Mouse (Mus musculus): Measurements from ENCODE around the gene Ciart. TPM values are rescaled to one million over a fixed set of nuclear protein-coding genes. Genes with fewer than 3 reads are reported as not detected.

The Ciart gene
- polyA plus RNA-seq, 1 experiment from 2014 or later = 7.1 TPM

DNA sequence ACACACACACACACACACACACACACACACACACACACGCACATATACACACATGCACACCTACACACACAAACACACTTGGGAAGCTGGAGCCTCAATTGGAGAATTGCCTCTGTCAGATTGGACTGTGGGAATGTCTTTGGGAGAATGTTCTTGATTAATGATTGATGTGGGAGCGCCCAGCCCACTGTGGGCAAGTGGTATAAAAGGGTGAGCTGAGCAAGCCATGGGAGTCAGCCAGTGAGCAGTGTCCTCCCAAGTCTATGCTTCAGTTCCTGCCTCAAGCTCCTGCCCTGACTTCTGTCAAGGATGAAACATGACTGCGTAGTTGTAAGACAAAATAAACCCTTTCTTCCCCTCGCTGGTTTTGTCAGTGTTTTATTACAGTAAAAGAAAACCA is 5.5 kb upstream of the Ciart start:
- 74% methylated on average over 4 of the region's 4 CpGs for WGBS
- H3K9ac ChIP-seq (ENCODE audit: low read length) = no peak overlapping the region
- no peaks in the 10 kb centered on the region for H3K9me3 ChIP-seq (ENCODE audit: control insufficient read depth, low read length)
- no peaks in the 10 kb centered on the region for H3K36me3 ChIP-seq (ENCODE audit: control insufficient read depth, insufficient read depth, low read length)
- H3K27ac ChIP-seq (replicated peaks; ENCODE audit: low read depth, low read length) = no peak overlapping the region
- H3K4me1 ChIP-seq (ENCODE audit: control insufficient read depth, insufficient read depth, low read length) = peaks cover 14% of the 10 kb centered on the region
- no peaks in the 10 kb centered on the region for H3K27me3 ChIP-seq (ENCODE audit: control insufficient read depth, insufficient read depth, low read length)
- ATAC-seq (ENCODE audit: insufficient number of reproducible peaks, low FRiP score, low TSS enrichment, low read depth) (no peak), DNase-seq (ENCODE audit: low spot score) (no peak)
- no peak overlapping the region for H3K4me2 ChIP-seq (ENCODE audit: low read depth, severe bottlenecking)
- H3K4me3 ChIP-seq (ENCODE audit: low read depth, low read length) = no peak overlapping the region

DNA sequence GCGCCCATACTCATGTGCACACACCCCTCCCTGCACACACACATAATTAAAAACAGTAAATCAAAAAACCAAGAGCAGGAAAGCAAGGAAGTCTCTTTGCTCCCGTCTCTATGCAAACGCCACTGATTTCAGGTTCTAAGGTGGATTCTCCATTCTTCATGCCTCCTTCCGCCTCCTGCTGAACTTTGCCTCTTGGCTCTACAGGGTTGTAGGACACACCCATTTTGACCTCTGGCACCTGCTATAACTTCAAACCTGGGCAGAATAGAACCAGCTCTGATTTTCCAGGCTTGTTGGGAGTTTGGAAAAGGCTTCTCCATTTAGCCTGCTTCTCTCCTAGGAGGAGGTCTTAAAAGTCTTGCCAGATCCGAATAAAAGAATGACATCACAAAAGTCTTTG is 2.3 kb upstream of the Ciart start:
- DNase-seq (ENCODE audit: low spot score) (no peak), ATAC-seq (ENCODE audit: insufficient number of reproducible peaks, low FRiP score, low TSS enrichment, low read depth) (no peak)
- WGBS = 64% methylated on average over 5 of the region's 5 CpGs
- H3K36me3 ChIP-seq (ENCODE audit: control insufficient read depth, insufficient read depth, low read length) = no peaks in the 10 kb centered on the region
- peaks cover 3% of the 10 kb centered on the region; the same call in 1 of the 2 replicates for H3K4me1 ChIP-seq (ENCODE audit: control insufficient read depth, insufficient read depth, low read length)
- no peak overlapping the region for H3K4me2 ChIP-seq (ENCODE audit: low read depth, severe bottlenecking)
- no peaks in the 10 kb centered on the region for H3K9me3 ChIP-seq (ENCODE audit: control insufficient read depth, low read length)
- H3K27ac ChIP-seq (replicated peaks; ENCODE audit: low read depth, low read length) = no peak overlapping the region
- no peaks in the 10 kb centered on the region for H3K27me3 ChIP-seq (ENCODE audit: control insufficient read depth, insufficient read depth, low read length)
- H3K4me3 ChIP-seq (ENCODE audit: low read depth, low read length) = no peak overlapping the region
- no peak overlapping the region for H3K9ac ChIP-seq (ENCODE audit: low read length)

DNA sequence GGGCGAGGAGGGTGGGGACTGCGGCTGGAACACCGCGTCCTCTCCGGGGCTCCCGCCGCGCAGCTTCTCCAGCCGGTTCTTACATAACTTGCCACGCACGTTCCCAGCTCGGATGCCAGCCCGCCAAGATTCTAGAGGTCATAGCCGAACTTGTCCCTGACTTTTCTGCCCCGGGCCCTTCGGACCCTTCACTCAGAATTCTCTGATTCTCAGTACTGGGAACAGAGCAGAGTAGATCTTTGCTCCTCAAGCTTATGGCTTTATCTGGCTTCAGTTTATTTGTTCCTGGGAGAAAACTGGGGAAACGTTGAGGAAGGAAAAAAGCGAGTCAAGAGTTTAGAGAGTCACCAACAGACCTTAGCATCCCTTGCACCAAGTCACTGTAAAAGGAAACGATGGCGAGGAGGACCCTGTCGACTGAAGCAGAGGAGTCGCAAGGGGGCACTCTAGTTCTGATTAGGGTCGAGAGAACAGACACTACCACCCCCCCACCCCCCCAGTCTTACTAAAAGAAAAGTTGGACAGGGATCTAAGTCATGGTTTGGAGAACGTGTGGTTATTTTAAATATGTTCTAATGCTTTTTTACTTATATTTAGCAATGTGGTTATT is 870 bp upstream of the Ciart start:
- DNase-seq (ENCODE audit: low spot score) = peak; percentile 79
- H3K27me3 ChIP-seq (ENCODE audit: control insufficient read depth, insufficient read depth, low read length) = no peaks in the 10 kb centered on the region
- H3K36me3 ChIP-seq (ENCODE audit: control insufficient read depth, insufficient read depth, low read length) = no peaks in the 10 kb centered on the region
- no peak for ATAC-seq (ENCODE audit: insufficient number of reproducible peaks, low FRiP score, low TSS enrichment, low read depth)
- no peak overlapping the region for H3K27ac ChIP-seq (replicated peaks; ENCODE audit: low read depth, low read length)
- 3% methylated on average over 24 of the region's 24 CpGs for WGBS
- H3K9me3 ChIP-seq (ENCODE audit: control insufficient read depth, low read length) = no peaks in the 10 kb centered on the region
- peak overlapping the region; percentile 43 for H3K4me3 ChIP-seq (ENCODE audit: low read depth, low read length)
- peak overlapping the region; percentile 95 for H3K4me2 ChIP-seq (ENCODE audit: low read depth, severe bottlenecking)
- H3K4me1 ChIP-seq (ENCODE audit: control insufficient read depth, insufficient read depth, low read length) = peaks cover 3% of the 10 kb centered on the region; the same call in 1 of the 2 replicates
- H3K9ac ChIP-seq (ENCODE audit: low read length) = peak overlapping the region; percentile 28; the same call in 1 of the 2 replicates

DNA sequence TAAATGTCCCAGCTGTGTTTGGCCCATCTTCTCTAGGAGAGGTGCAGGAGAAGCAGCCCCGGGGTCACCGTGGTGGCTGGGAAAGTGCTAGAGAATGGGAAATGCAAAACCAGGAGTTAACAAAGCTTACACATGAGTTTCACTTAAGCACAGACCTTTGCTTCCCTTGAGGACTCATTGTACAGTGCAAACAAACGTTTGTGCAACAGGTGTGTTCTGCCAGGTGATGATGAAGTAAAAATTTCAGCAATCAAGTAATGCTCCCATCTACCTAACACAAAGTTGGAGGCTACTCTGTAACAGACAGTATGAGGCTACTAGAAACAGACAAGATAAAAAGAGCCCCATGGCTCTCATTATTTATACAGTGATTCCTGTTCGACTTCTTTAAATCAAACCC is 3.0 kb downstream of the Ciart start:
- H3K4me3 ChIP-seq (ENCODE audit: low read depth, low read length) = no peak overlapping the region
- no peak overlapping the region for H3K9ac ChIP-seq (ENCODE audit: low read length)
- 87% methylated on average over 4 of the region's 4 CpGs for WGBS
- no peaks in the 10 kb centered on the region for H3K27me3 ChIP-seq (ENCODE audit: control insufficient read depth, insufficient read depth, low read length)
- no peak overlapping the region for H3K27ac ChIP-seq (replicated peaks; ENCODE audit: low read depth, low read length)
- DNase-seq (ENCODE audit: low spot score) (no peak), ATAC-seq (ENCODE audit: insufficient number of reproducible peaks, low FRiP score, low TSS enrichment, low read depth) (no peak)
- no peaks in the 10 kb centered on the region for H3K36me3 ChIP-seq (ENCODE audit: control insufficient read depth, insufficient read depth, low read length)
- no peak overlapping the region for H3K4me2 ChIP-seq (ENCODE audit: low read depth, severe bottlenecking)
- H3K9me3 ChIP-seq (ENCODE audit: control insufficient read depth, low read length) = no peaks in the 10 kb centered on the region
- peaks cover 3% of the 10 kb centered on the region; the same call in 1 of the 2 replicates for H3K4me1 ChIP-seq (ENCODE audit: control insufficient read depth, insufficient read depth, low read length)

DNA sequence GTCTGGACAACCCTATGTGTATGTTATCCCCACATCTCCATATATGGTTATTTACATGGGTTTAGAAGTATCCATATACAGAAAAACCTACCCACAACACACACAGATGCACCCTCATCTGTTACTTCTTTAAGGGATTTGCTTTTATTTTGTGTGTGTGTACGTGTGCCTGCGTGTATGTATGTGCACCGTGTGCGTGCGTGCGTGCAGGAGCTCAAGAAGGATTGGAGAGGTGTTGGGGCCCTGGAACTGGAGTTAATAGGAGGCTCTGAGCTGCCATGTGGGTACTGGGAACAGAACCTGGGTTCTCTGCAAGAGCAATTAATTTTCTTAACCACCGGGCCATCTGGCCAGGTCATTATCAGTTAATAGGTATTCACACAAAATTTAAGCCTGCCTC is 10.0 kb downstream of the Ciart start:
- ATAC-seq (ENCODE audit: insufficient number of reproducible peaks, low FRiP score, low TSS enrichment, low read depth) (no peak), DNase-seq (ENCODE audit: low spot score) (no peak)
- peaks cover 4% of the 10 kb centered on the region for H3K36me3 ChIP-seq (ENCODE audit: control insufficient read depth, insufficient read depth, low read length)
- peaks cover 4% of the 10 kb centered on the region; the same call in 1 of the 2 replicates for H3K4me1 ChIP-seq (ENCODE audit: control insufficient read depth, insufficient read depth, low read length)
- WGBS = 70% methylated on average over 7 of the region's 7 CpGs
- H3K4me3 ChIP-seq (ENCODE audit: low read depth, low read length) = peak overlapping the region; percentile 53
- peak overlapping the region; percentile 69 for H3K4me2 ChIP-seq (ENCODE audit: low read depth, severe bottlenecking)
- no peaks in the 10 kb centered on the region for H3K9me3 ChIP-seq (ENCODE audit: control insufficient read depth, low read length)
- H3K9ac ChIP-seq (ENCODE audit: low read length) = no peak overlapping the region
- H3K27ac ChIP-seq (replicated peaks; ENCODE audit: low read depth, low read length) = no peak overlapping the region
- H3K27me3 ChIP-seq (ENCODE audit: control insufficient read depth, insufficient read depth, low read length) = no peaks in the 10 kb centered on the region

DNA sequence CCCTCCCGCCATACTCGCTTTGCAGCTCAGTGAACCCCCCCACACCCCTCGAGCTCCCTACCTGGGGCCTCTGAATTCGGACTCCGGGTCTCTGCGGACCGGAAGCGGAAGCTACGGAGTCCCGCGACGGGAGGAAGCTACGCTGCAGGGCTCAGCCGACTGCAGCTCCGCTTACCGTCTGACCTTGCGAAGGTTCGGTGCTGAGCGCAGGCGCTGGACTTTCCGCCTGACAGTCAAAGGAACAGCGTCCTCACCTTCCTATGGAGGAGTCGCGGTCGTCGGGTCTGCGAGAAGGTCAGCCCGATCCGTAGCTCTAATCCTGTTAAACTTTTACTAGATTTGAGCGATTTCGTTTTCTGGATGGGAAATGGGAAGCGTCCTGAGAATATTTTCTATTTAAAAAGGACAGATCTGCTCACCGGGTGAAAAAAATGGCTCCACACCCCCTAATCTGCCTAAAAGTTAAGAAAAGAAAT is 10.6 kb downstream of the Ciart start, which contains the start of gene Mrps21:
Mrps21 (minus strand) TSS at position 128 of the 476 bp plus-strand sequence.
- Histone ChIP-seq H3K27ac (replicated peaks; ENCODE audit: low read depth, low read length) (no peak within 1 kb of the TSS; the same call in 1 of the 2 replicates), H3K36me3 (ENCODE audit: control insufficient read depth, insufficient read depth, low read length) (peaks cover 6% of the 10 kb centered on the region), H3K9me3 (ENCODE audit: control insufficient read depth, low read length) (no peaks in the 10 kb centered on the region), H3K9ac (ENCODE audit: low read length) (peak within 1 kb of the TSS; percentile 67), H3K4me2 (ENCODE audit: low read depth, severe bottlenecking) (peak within 1 kb of the TSS; percentile 69), H3K4me3 (ENCODE audit: low read depth, low read length) (peak within 1 kb of the TSS; percentile 53), H3K4me1 (ENCODE audit: control insufficient read depth, insufficient read depth, low read length) (peaks cover 4% of the 10 kb centered on the region; the same call in 1 of the 2 replicates), H3K27me3 (ENCODE audit: control insufficient read depth, insufficient read depth, low read length) (no peaks in the 10 kb centered on the region)
- under 1% methylated on average over 33 of the region's 33 CpGs for WGBS
- DNase-seq (ENCODE audit: low spot score) (peak; percentile 88), ATAC-seq (ENCODE audit: insufficient number of reproducible peaks, low FRiP score, low TSS enrichment, low read depth) (peak; percentile 86)

DNA sequence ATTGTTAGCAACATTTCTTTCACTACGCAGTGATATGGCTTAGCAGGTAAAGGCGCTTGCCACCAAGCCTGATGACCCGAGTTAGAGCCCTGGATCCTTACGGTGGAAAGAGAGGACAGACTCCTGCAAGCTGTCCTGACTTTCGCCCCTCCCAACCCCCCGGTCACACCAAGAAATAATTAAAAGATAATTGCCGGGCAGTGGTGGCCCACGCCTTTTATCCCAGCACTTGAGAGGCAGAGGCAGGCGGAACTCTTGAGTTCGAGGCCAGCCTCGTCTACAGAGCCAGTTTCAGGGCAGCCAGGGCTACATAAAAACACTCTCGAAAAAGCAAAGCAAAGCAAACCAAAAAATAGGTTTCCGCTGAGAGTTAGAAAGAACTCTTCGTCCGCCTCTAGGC is 11.1 kb downstream of the Ciart start:
- Histone ChIP-seq H3K9me3 (ENCODE audit: control insufficient read depth, low read length) (no peaks in the 10 kb centered on the region), H3K27ac (replicated peaks; ENCODE audit: low read depth, low read length) (no peak overlapping the region; the same call in 1 of the 2 replicates), H3K27me3 (ENCODE audit: control insufficient read depth, insufficient read depth, low read length) (no peaks in the 10 kb centered on the region), H3K36me3 (ENCODE audit: control insufficient read depth, insufficient read depth, low read length) (peaks cover 6% of the 10 kb centered on the region), H3K4me3 (ENCODE audit: low read depth, low read length) (peak overlapping the region; percentile 53), H3K4me1 (ENCODE audit: control insufficient read depth, insufficient read depth, low read length) (peaks cover 4% of the 10 kb centered on the region; the same call in 1 of the 2 replicates), H3K4me2 (ENCODE audit: low read depth, severe bottlenecking) (peak overlapping the region; percentile 69), H3K9ac (ENCODE audit: low read length) (peak overlapping the region; percentile 67)
- 8% methylated on average over 15 of the region's 15 CpGs for WGBS
- DNase-seq (ENCODE audit: low spot score) (no peak), ATAC-seq (ENCODE audit: insufficient number of reproducible peaks, low FRiP score, low TSS enrichment, low read depth) (peak; percentile 28; the same call in 1 of the 2 replicates)

DNA sequence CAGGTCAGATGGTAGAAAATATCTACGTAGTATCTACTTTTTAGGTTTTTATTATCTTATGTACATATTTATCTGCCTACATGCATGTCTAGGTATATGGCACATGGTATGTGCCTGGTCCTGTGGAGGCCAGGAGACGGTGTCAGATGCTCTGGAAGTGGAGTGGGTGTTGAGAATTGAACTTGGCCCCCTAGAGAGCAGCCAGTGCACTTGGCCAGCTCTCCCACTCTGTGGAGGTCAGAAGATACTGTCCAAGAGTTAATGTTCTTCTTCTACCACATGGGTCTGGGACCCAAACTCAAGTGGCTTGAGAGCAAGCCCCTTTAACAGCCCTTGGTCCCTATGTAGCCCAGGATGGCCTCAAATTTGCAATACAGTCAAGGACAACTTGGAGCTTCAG is 14.6 kb downstream of the Ciart start:
- Histone ChIP-seq H3K4me3 (ENCODE audit: low read depth, low read length) (no peak overlapping the region), H3K36me3 (ENCODE audit: control insufficient read depth, insufficient read depth, low read length) (peaks cover 9% of the 10 kb centered on the region), H3K9ac (ENCODE audit: low read length) (no peak overlapping the region), H3K4me2 (ENCODE audit: low read depth, severe bottlenecking) (no peak overlapping the region), H3K4me1 (ENCODE audit: control insufficient read depth, insufficient read depth, low read length) (peaks cover 4% of the 10 kb centered on the region; the same call in 1 of the 2 replicates), H3K9me3 (ENCODE audit: control insufficient read depth, low read length) (no peaks in the 10 kb centered on the region), H3K27me3 (ENCODE audit: control insufficient read depth, insufficient read depth, low read length) (no peaks in the 10 kb centered on the region), H3K27ac (replicated peaks; ENCODE audit: low read depth, low read length) (no peak overlapping the region)
- DNase-seq (ENCODE audit: low spot score) (no peak), ATAC-seq (ENCODE audit: insufficient number of reproducible peaks, low FRiP score, low TSS enrichment, low read depth) (no peak)
- WGBS = 94% methylated on average over 2 of the region's 2 CpGs
